Mouse (Mus musculus) intestine, embryonic 14.5 days (tissue): ENCODE data around the gene Csrnp3. TPM values are rescaled to one million over a fixed set of nuclear protein-coding genes. Genes with fewer than 3 reads are reported as not detected.
A peak's percentile ranks its signal among the peaks of the same experiment; 100 is the strongest.
"Not testable (repeated sequence)": the region's sequence is repeated elsewhere in the genome, so short reads cannot be mapped to it uniquely, and the experiment has no call there.

Experiments
- ATAC-seq: fragments of 200-750 bp; cut with Nextera tagmentation; replicated peaks from 2 replicates; pipeline ENCODE4 v1.8.0; 2017; ENCODE audit warnings: low read depth, moderate number of reproducible peaks, moderate TSS enrichment, moderate library complexity; ENCODE audit not compliant: low FRiP score, low TSS enrichment
- DNase-seq: peaks from one replicate; pipeline ENCODE4 v3.0.0-alpha.2; 2018; ENCODE audit warnings: low spot score
- H3K27ac ChIP-seq: fragments of 300-500 bp; sonication (generic); 2 replicates; pipeline ENCODE4 v1.5.1; 2014; ENCODE audit warnings: low read depth, mild to moderate bottlenecking, control low read depth
- H3K27me3 ChIP-seq: fragments of 300-500 bp; sonication (generic); replicated peaks from 2 replicates; pipeline ENCODE4 v1.6.1; 2014; ENCODE audit warnings: low read length, control low read depth; ENCODE audit not compliant: control insufficient read depth, insufficient read depth
- H3K36me3 ChIP-seq: fragments of 300-500 bp; sonication (generic); 2 replicates; pipeline ENCODE4 v1.6.1; 2014; ENCODE audit warnings: low read length, control low read depth; ENCODE audit not compliant: control insufficient read depth, insufficient read depth
- H3K4me1 ChIP-seq: fragments of 300-500 bp; sonication (generic); replicated peaks from 2 replicates; pipeline ENCODE4 v1.6.1; 2014; ENCODE audit warnings: low read length, control low read depth, mixed read lengths; ENCODE audit not compliant: control insufficient read depth, insufficient read depth
- H3K4me2 ChIP-seq: fragments of 300-500 bp; sonication (generic); 2 replicates; pipeline ENCODE4 v1.6.1; 2014; ENCODE audit warnings: low read length
- H3K4me3 ChIP-seq: fragments of 300-500 bp; sonication (generic); 2 replicates; pipeline ENCODE4 v1.5.1; 2014; ENCODE audit warnings: low read depth, low read length, control low read depth, mixed read lengths
- H3K9ac ChIP-seq: fragments of 300-500 bp; sonication (generic); 2 replicates; pipeline ENCODE4 v1.6.1; 2014; ENCODE audit warnings: mild to moderate bottlenecking, low read length
- H3K9me3 ChIP-seq: fragments of 300-500 bp; sonication (generic); 2 replicates; pipeline ENCODE4 v1.6.1; 2016; ENCODE audit warnings: low read length, control low read depth; ENCODE audit not compliant: control insufficient read depth
- WGBS: fragments of 180-500 bp; shearing (Covaris S2); extraction: QIAGEN DNeasy Blood & Tissue Kit; methylation state at CpG from one replicate; pipeline ENCODE4 v1.1.7; 2014; 5-methylcytosine and 5-hydroxymethylcytosine counted together
- polyA plus RNA-seq: library from polyadenylated mRNA; unstranded; fragments of >200 nt; fragmentation: Nextera tagmentation; extraction: Ambion mirVana; gene quantifications from 2 replicates; pipeline ENCODE4 v1.2.1, GENCODE M21; 2014

The Csrnp3 gene
- 2.8 and 3.1 TPM in 2 replicates for polyA plus RNA-seq

- Histone ChIP-seq H3K9me3 (0 out of 2 replicates have a peak, but pooled peaks cover 2% of the 10 kb centered on the region), H3K27ac (peak within 1 kb of the TSS; percentile 64; the same call in 1 of the 2 replicates), H3K4me3 (peak within 1 kb of the TSS; percentile 43), H3K27me3 (no peaks in the 10 kb centered on the region), H3K4me1 (0 out of 2 replicates have a peak, but pooled peaks cover 3% of the 10 kb centered on the region), H3K9ac (peak within 1 kb of the TSS; percentile 43), H3K4me2 (peak within 1 kb of the TSS; percentile 64), H3K36me3 (no peaks in the 10 kb centered on the region)
- 2% methylated on average over 6 of the region's 6 CpGs for WGBS
- ATAC-seq (peak; percentile 83), DNase-seq (peak; percentile 65)
Observed at GRCm38 (mm10) chr2:65845551-65845950, at the start of gene Csrnp3. TSS of gene Csrnp3 (plus strand) at chr2:65845767.

- Histone ChIP-seq H3K4me3 (no peak overlapping the region), H3K4me1 (no peaks in the 10 kb centered on the region), H3K9ac (no peak overlapping the region), H3K36me3 (no peaks in the 10 kb centered on the region), H3K4me2 (no peak overlapping the region), H3K27ac (no peak overlapping the region), H3K9me3 (0 out of 2 replicates have a peak, but pooled peaks cover 3% of the 10 kb centered on the region), H3K27me3 (no peaks in the 10 kb centered on the region)
- 73% methylated on average over 1 of the region's 1 CpGs for WGBS
- no peak for DNase-seq
- ATAC-seq = no peak
Observed at GRCm38 (mm10) chr2:65801054-65801709, 44.4 kb upstream of the Csrnp3 start.

- ATAC-seq = no peak
- no peak overlapping the region for H3K9ac ChIP-seq
Observed at GRCm38 (mm10) chr2:65806556-65806955, 39.0 kb upstream of the Csrnp3 start.

GRCm38 (mm10) chr2:65811203-65811602 is 34.4 kb upstream of the Csrnp3 start:
- H3K9me3 ChIP-seq, ATAC-seq, H3K36me3 ChIP-seq, DNase-seq, H3K4me3 ChIP-seq, H3K4me2 ChIP-seq, H3K27me3 ChIP-seq, H3K4me1 ChIP-seq, H3K9ac ChIP-seq, H3K27ac ChIP-seq: not testable (repeated sequence)
- WGBS = 87% methylated on average over 6 of the region's 6 CpGs

More at GRCm38 (mm10) chr2:65806556-65806955, 39.0 kb upstream of the Csrnp3 start:
- H3K4me3 ChIP-seq = no peak overlapping the region
- H3K4me2 ChIP-seq = no peak overlapping the region
- H3K27ac ChIP-seq = no peak overlapping the region
- no peaks in the 10 kb centered on the region for H3K27me3 ChIP-seq
- no peak for DNase-seq
- 80% methylated on average over 6 of the region's 6 CpGs for WGBS
- H3K4me1 ChIP-seq = no peaks in the 10 kb centered on the region
- no peaks in the 10 kb centered on the region for H3K36me3 ChIP-seq
- no peaks in the 10 kb centered on the region for H3K9me3 ChIP-seq

GRCm38 (mm10) chr2:65818080-65818796 is 27.3 kb upstream of the Csrnp3 start:
- no peaks in the 10 kb centered on the region for H3K27me3 ChIP-seq
- H3K4me2 ChIP-seq = peak overlapping the region; percentile 46
- no peaks in the 10 kb centered on the region for H3K36me3 ChIP-seq
- peak overlapping the region; percentile 57 for H3K27ac ChIP-seq
- H3K9me3 ChIP-seq = no peaks in the 10 kb centered on the region
- DNase-seq (peak; percentile 54), ATAC-seq (0 out of 2 replicates have a peak, but pooled peaks have one; percentile 27)
- H3K4me3 ChIP-seq = peak overlapping the region; percentile 27
- H3K4me1 ChIP-seq = peaks cover 12% of the 10 kb centered on the region; the same call in 1 of the 2 replicates
- WGBS = 24% methylated on average over 20 of the region's 20 CpGs
- H3K9ac ChIP-seq = 0 out of 2 replicates have a peak overlapping the region, but pooled peaks have one; percentile 27

GRCm38 (mm10) chr2:65820114-65820769 is 25.3 kb upstream of the Csrnp3 start:
- Histone ChIP-seq H3K27me3 (no peaks in the 10 kb centered on the region), H3K4me1 (peaks cover 12% of the 10 kb centered on the region; the same call in 1 of the 2 replicates), H3K9me3 (no peaks in the 10 kb centered on the region), H3K27ac (no peak overlapping the region), H3K4me3 (no peak overlapping the region), H3K4me2 (no peak overlapping the region), H3K9ac (no peak overlapping the region), H3K36me3 (no peaks in the 10 kb centered on the region)
- no peak for ATAC-seq
- WGBS = 48% methylated on average over 4 of the region's 4 CpGs
- no peak for DNase-seq

- ATAC-seq (no peak), DNase-seq (no peak)
- H3K27me3 ChIP-seq = no peaks in the 10 kb centered on the region
- no peaks in the 10 kb centered on the region for H3K4me1 ChIP-seq
- H3K9ac ChIP-seq = no peak overlapping the region
- H3K4me2 ChIP-seq = no peak overlapping the region
- 93% methylated on average over 2 of the region's 2 CpGs for WGBS
- no peaks in the 10 kb centered on the region for H3K36me3 ChIP-seq
- no peaks in the 10 kb centered on the region for H3K9me3 ChIP-seq
- no peak overlapping the region for H3K4me3 ChIP-seq
- H3K27ac ChIP-seq = no peak overlapping the region
Observed at GRCm38 (mm10) chr2:65826314-65826713, 19.3 kb upstream of the Csrnp3 start.

GRCm38 (mm10) chr2:65826801-65827200 is 18.8 kb upstream of the Csrnp3 start:
- DNase-seq (no peak), ATAC-seq (no peak)

More at GRCm38 (mm10) chr2:65826801-65827200, 18.8 kb upstream of the Csrnp3 start:
- 60% methylated on average over 6 of the region's 6 CpGs for WGBS
- Histone ChIP-seq H3K36me3 (no peaks in the 10 kb centered on the region), H3K4me1 (no peaks in the 10 kb centered on the region), H3K27ac (no peak overlapping the region), H3K4me3 (no peak overlapping the region), H3K9ac (no peak overlapping the region), H3K4me2 (no peak overlapping the region), H3K27me3 (no peaks in the 10 kb centered on the region), H3K9me3 (no peaks in the 10 kb centered on the region)
